Mouse (Mus musculus) heart, adult 18-20 months (tissue): ENCODE results near the gene Zfyve19. TPM values are rescaled to one million over a fixed set of nuclear protein-coding genes. Genes with fewer than 3 reads are reported as not detected.

Experiments used
- DNase-seq, 2 experiments: peaks; one replicate each; pipeline ENCODE4 v3.0.0; 2021 to 2022; ENCODE audit warnings: mixed read lengths in 1 of 2
- total RNA-seq, 2 experiments: library from RNA; stranded (reverse); gene quantifications; 2 replicates each; pipeline ENCODE4 v1.2.3; 2021

The Zfyve19 gene
- total RNA-seq, 2 experiments from 2014 or later, result 13.6 to 15.0 TPM

GRCm38 (mm10) chr2:119250826-119251478, 42.5 kb downstream of the Zfyve19 start:
- peak; percentile 73 to 91 for DNase-seq

- no peak for DNase-seq
Observed at GRCm38 (mm10) chr2:119254976-119255375, 46.6 kb downstream of the Zfyve19 start.

- DNase-seq, result no peak
Observed at GRCm38 (mm10) chr2:119260518-119260917, 52.1 kb downstream of the Zfyve19 start.

GRCm38 (mm10) chr2:119261326-119261725, 52.9 kb downstream of the Zfyve19 start:
- DNase-seq, result peak in 1 of 2 experiments; percentile 12

- DNase-seq, result peak; percentile 66 to 68
Observed at GRCm38 (mm10) chr2:119262978-119263377, 54.6 kb downstream of the Zfyve19 start.

- no peak for DNase-seq
Observed at GRCm38 (mm10) chr2:119263813-119264212, 55.4 kb downstream of the Zfyve19 start.

Other genes starting within 250 kb of the Zfyve19 start
- gene Ccdc32, start 179.2 kb upstream of the Zfyve19 start, total RNA-seq, result 10 to 100 TPM; 10.3 to 12.1 TPM
- 1 to 10 TPM; 4.5 to 4.8 TPM for gene Rpusd2, start 173.8 kb upstream of the Zfyve19 start, total RNA-seq
- under 1 TPM; 0.30 to 0.80 TPM for gene Knl1, start 161.5 kb upstream of the Zfyve19 start, total RNA-seq
- gene Rad51, start 95.8 kb upstream of the Zfyve19 start, total RNA-seq, result under 1 TPM; 0.60 to 0.64 TPM
- 10 to 100 TPM; 19.4 to 20.4 TPM for gene Rmdn3, start 51.6 kb upstream of the Zfyve19 start, total RNA-seq
- 10 to 100 TPM; 13.1 to 14.1 TPM for gene Gchfr, start 40.8 kb upstream of the Zfyve19 start, total RNA-seq
- gene Gm14137, start 34.1 kb upstream of the Zfyve19 start, total RNA-seq, result not detected
- gene Dnajc17, start 178 bp downstream of the Zfyve19 start, total RNA-seq, result 1 to 10 TPM; 7.3 to 7.6 TPM
- not detected for gene Ppp1r14d, start 21.3 kb downstream of the Zfyve19 start, total RNA-seq
- gene Spint1, start 28.7 kb downstream of the Zfyve19 start, total RNA-seq, result under 1 TPM in 1 of 2 experiments, not detected in 1; 0.41 TPM
- gene Rhov, start 62.7 kb downstream of the Zfyve19 start, total RNA-seq, result not detected
- gene Vps18, start 80.1 kb downstream of the Zfyve19 start, total RNA-seq, result 10 to 100 TPM; 13.2 to 13.5 TPM
- 10 to 100 TPM; 13.3 to 19.6 TPM for gene Dll4, start 117.2 kb downstream of the Zfyve19 start, total RNA-seq
- 1 to 10 TPM; 4.0 to 7.0 TPM for gene Chac1, start 142.6 kb downstream of the Zfyve19 start, total RNA-seq